Mouse (Mus musculus) lung, adult 2 months (tissue): ENCODE measurements at regions not wholly inside any gene's neighbourhood (a gene's known extent, or its start where the extent isn't known, plus 50 kb on each side); places are given as distances from the start of the nearest gene placed in this dataset.

Experiments used
- CTCF ChIP-seq: fragments of 200-500 bp; IDR thresholded peaks from 2 replicates; pipeline ENCODE4 v1.5.1; 2011; ENCODE audit warnings: mild to moderate bottlenecking, low read length, control low read depth; ENCODE audit not compliant: insufficient read depth
- POLR2A ChIP-seq: fragments of 200-500 bp; IDR thresholded peaks from 2 replicates; pipeline ENCODE4 v1.6.1; 2011; ENCODE audit warnings: low read depth, mild to moderate bottlenecking, control low read depth, low read length, borderline replicate concordance; ENCODE audit errors: extremely low read depth

- TF ChIP-seq CTCF (no peak), POLR2A (no peak)
Measured at GRCm38 (mm10) chr9:43514731-43515458, 204.2 kb downstream of the Trim29 start.
